Mouse (Mus musculus): ENCODE measurements at regions not wholly inside any gene's neighbourhood (a gene's known extent, or its start where the extent isn't known, plus 50 kb on each side); places are given as distances from the start of the nearest gene placed in this dataset.

- Histone ChIP-seq H3K4me3 (ENCODE audit: insufficient read depth, low read depth, low read length) (no peak overlapping the region), H3K4me1 (ENCODE audit: control insufficient read depth, insufficient read depth, low read length) (no peaks in the 10 kb centered on the region), H3K36me3 (ENCODE audit: control insufficient read depth, insufficient read depth, low read length) (no peaks in the 10 kb centered on the region), H3K27ac (replicated peaks; ENCODE audit: insufficient read depth, low read depth, low read length) (no peak overlapping the region), H3K27me3 (ENCODE audit: control insufficient read depth, insufficient read depth, low read length) (no peaks in the 10 kb centered on the region), H3K9ac (ENCODE audit: low read depth, low read length) (no peak overlapping the region), H3K79me2 (ENCODE audit: control insufficient read depth, insufficient read depth, low read length) (no peaks in the 10 kb centered on the region)
- DNase-seq (ENCODE audit: extremely low read depth, low read depth, low spot score), result no peak
- TF ChIP-seq CTCF (IDR thresholded peaks at IDR 0.05; ENCODE audit: low read depth, low read length), result no peak
- no peak for TF ChIP-seq POLR2A (IDR thresholded peaks at IDR 0.05; ENCODE audit: extremely low read depth, insufficient read depth, low read length)
- 78% methylated on average over 10 of the region's 10 CpGs for WGBS
These were observed 164.8 kb upstream of the Npvf start for GRCm38 (mm10) chr6:50818891-50819541.

- no peak for TF ChIP-seq CTCF (IDR thresholded peaks at IDR 0.05; ENCODE audit: low read depth, low read length)
- WGBS, result 77% methylated on average over 12 of the region's 12 CpGs
- Histone ChIP-seq H3K9ac (ENCODE audit: low read depth, low read length) (no peak overlapping the region), H3K79me2 (ENCODE audit: control insufficient read depth, insufficient read depth, low read length) (no peaks in the 10 kb centered on the region), H3K4me1 (ENCODE audit: control insufficient read depth, insufficient read depth, low read length) (no peaks in the 10 kb centered on the region), H3K27me3 (ENCODE audit: control insufficient read depth, insufficient read depth, low read length) (no peaks in the 10 kb centered on the region), H3K36me3 (ENCODE audit: control insufficient read depth, insufficient read depth, low read length) (no peaks in the 10 kb centered on the region), H3K27ac (replicated peaks; ENCODE audit: insufficient read depth, low read depth, low read length) (no peak overlapping the region), H3K4me3 (ENCODE audit: insufficient read depth, low read depth, low read length) (no peak overlapping the region)
- DNase-seq (ENCODE audit: extremely low read depth, low read depth, low spot score), result no peak
These were observed 167.4 kb upstream of the Npvf start for GRCm38 (mm10) chr6:50821401-50822235.

- DNase-seq (ENCODE audit: extremely low read depth, low read depth, low spot score), result no peak
- Histone ChIP-seq H3K4me1 (ENCODE audit: control insufficient read depth, insufficient read depth, low read length) (no peaks in the 10 kb centered on the region), H3K27me3 (ENCODE audit: control insufficient read depth, insufficient read depth, low read length) (no peaks in the 10 kb centered on the region), H3K79me2 (ENCODE audit: control insufficient read depth, insufficient read depth, low read length) (no peaks in the 10 kb centered on the region), H3K9ac (ENCODE audit: low read depth, low read length) (no peak overlapping the region), H3K4me3 (ENCODE audit: insufficient read depth, low read depth, low read length) (no peak overlapping the region), H3K36me3 (ENCODE audit: control insufficient read depth, insufficient read depth, low read length) (no peaks in the 10 kb centered on the region), H3K27ac (replicated peaks; ENCODE audit: insufficient read depth, low read depth, low read length) (no peak overlapping the region)
- no peak for TF ChIP-seq POLR2A (IDR thresholded peaks at IDR 0.05; ENCODE audit: extremely low read depth, insufficient read depth, low read length)
- TF ChIP-seq CTCF (IDR thresholded peaks at IDR 0.05; ENCODE audit: low read depth, low read length), result no peak
- WGBS, result 65% methylated on average over 18 of the region's 18 CpGs
These were observed 168.3 kb upstream of the Npvf start for GRCm38 (mm10) chr6:50822236-50823151.

- Histone ChIP-seq H3K9ac (ENCODE audit: low read depth, low read length) (no peak overlapping the region), H3K4me3 (ENCODE audit: insufficient read depth, low read depth, low read length) (no peak overlapping the region), H3K4me1 (ENCODE audit: control insufficient read depth, insufficient read depth, low read length) (no peaks in the 10 kb centered on the region), H3K79me2 (ENCODE audit: control insufficient read depth, insufficient read depth, low read length) (no peaks in the 10 kb centered on the region), H3K27me3 (ENCODE audit: control insufficient read depth, insufficient read depth, low read length) (no peaks in the 10 kb centered on the region), H3K27ac (replicated peaks; ENCODE audit: insufficient read depth, low read depth, low read length) (no peak overlapping the region), H3K36me3 (ENCODE audit: control insufficient read depth, insufficient read depth, low read length) (no peaks in the 10 kb centered on the region)
- WGBS, result 27% methylated on average over 18 of the region's 18 CpGs
- TF ChIP-seq POLR2A (IDR thresholded peaks at IDR 0.05; ENCODE audit: extremely low read depth, insufficient read depth, low read length) (no peak), CTCF (IDR thresholded peaks at IDR 0.05; ENCODE audit: low read depth, low read length) (no peak)
- DNase-seq (ENCODE audit: extremely low read depth, low read depth, low spot score), result no peak
These were observed 169.1 kb upstream of the Npvf start for GRCm38 (mm10) chr6:50823220-50823910.

- Histone ChIP-seq H3K4me3 (ENCODE audit: insufficient read depth, low read depth, low read length) (no peak overlapping the region), H3K27me3 (ENCODE audit: control insufficient read depth, insufficient read depth, low read length) (no peaks in the 10 kb centered on the region), H3K27ac (replicated peaks; ENCODE audit: insufficient read depth, low read depth, low read length) (no peak overlapping the region), H3K4me1 (ENCODE audit: control insufficient read depth, insufficient read depth, low read length) (no peaks in the 10 kb centered on the region), H3K9ac (ENCODE audit: low read depth, low read length) (no peak overlapping the region), H3K36me3 (ENCODE audit: control insufficient read depth, insufficient read depth, low read length) (no peaks in the 10 kb centered on the region), H3K79me2 (ENCODE audit: control insufficient read depth, insufficient read depth, low read length) (no peaks in the 10 kb centered on the region)
- no peak for TF ChIP-seq POLR2A (IDR thresholded peaks at IDR 0.05; ENCODE audit: extremely low read depth, insufficient read depth, low read length)
- TF ChIP-seq CTCF (IDR thresholded peaks at IDR 0.05; ENCODE audit: low read depth, low read length), result no peak
- DNase-seq (ENCODE audit: extremely low read depth, low read depth, low spot score), result no peak
- WGBS, result 78% methylated on average over 4 of the region's 4 CpGs
These were observed 170.2 kb upstream of the Npvf start for GRCm38 (mm10) chr6:50824466-50824865.
